Mouse (Mus musculus): ENCODE data around the gene Mllt3. TPM values are rescaled to one million over a fixed set of nuclear protein-coding genes. Genes with fewer than 3 reads are reported as not detected.

Mllt3 gene
- total RNA-seq, 2 experiments from 2014 or later = 10.7 to 12.3 TPM

GRCm38 (mm10) chr4:87893012-87893411, 140.2 kb downstream of the Mllt3 start:
- intact Hi-C loops (cut with DNase I) = no loop called here
- no peak for DNase-seq

GRCm38 (mm10) chr4:87883225-87883875, 149.8 kb downstream of the Mllt3 start:
- DNase-seq = no peak
- intact Hi-C loops (cut with DNase I) = no loop called here

- DNase-seq = no peak
- intact Hi-C loops (cut with DNase I) = no loop called here
These were observed 151.2 kb downstream of the Mllt3 start for GRCm38 (mm10) chr4:87881995-87882394.

GRCm38 (mm10) chr4:87881583-87881982, 151.6 kb downstream of the Mllt3 start:
- no peak for DNase-seq
- intact Hi-C loops (cut with DNase I) = no loop called here

GRCm38 (mm10) chr4:87880297-87880696, 152.9 kb downstream of the Mllt3 start:
- no peak for DNase-seq
- intact Hi-C loops (cut with DNase I) = no loop called here

GRCm38 (mm10) chr4:87878701-87879100, 154.5 kb downstream of the Mllt3 start:
- no peak for DNase-seq
- intact Hi-C loops (cut with DNase I) = no loop called here

- intact Hi-C loops (cut with DNase I) = no loop called here
- DNase-seq = no peak
These were observed 162.6 kb downstream of the Mllt3 start for GRCm38 (mm10) chr4:87870563-87870962.

- intact Hi-C loops (cut with DNase I) = no loop called here
These were observed 166.6 kb downstream of the Mllt3 start for GRCm38 (mm10) chr4:87866564-87866963.

GRCm38 (mm10) chr4:87865848-87866247, 167.3 kb downstream of the Mllt3 start:
- DNase-seq = no peak
- intact Hi-C loops (cut with DNase I) = no loop called here

More at GRCm38 (mm10) chr4:87866564-87866963, 166.6 kb downstream of the Mllt3 start:
- DNase-seq = no peak

GRCm38 (mm10) chr4:87865041-87865440, 168.1 kb downstream of the Mllt3 start:
- intact Hi-C loops (cut with DNase I) = no loop called here
- no peak for DNase-seq

GRCm38 (mm10) chr4:87863212-87863611, 170.0 kb downstream of the Mllt3 start:
- DNase-seq = no peak
- intact Hi-C loops (cut with DNase I) = no loop called here

GRCm38 (mm10) chr4:87860723-87861122, 172.4 kb downstream of the Mllt3 start:
- intact Hi-C loops (cut with DNase I) = no loop called here
- no peak for DNase-seq

- no peak for DNase-seq
- intact Hi-C loops (cut with DNase I) = no loop called here
These were observed 174.0 kb downstream of the Mllt3 start for GRCm38 (mm10) chr4:87859148-87859547.

- no peak for DNase-seq
- intact Hi-C loops (cut with DNase I) = no loop called here
These were observed 175.2 kb downstream of the Mllt3 start for GRCm38 (mm10) chr4:87857982-87858381.

GRCm38 (mm10) chr4:87852461-87852860, 180.7 kb downstream of the Mllt3 start:
- intact Hi-C loops (cut with DNase I) = no loop called here
- peak; percentile 37 to 46 for DNase-seq

- intact Hi-C loops (cut with DNase I) = no loop called here
- no peak for DNase-seq
These were observed 183.1 kb downstream of the Mllt3 start for GRCm38 (mm10) chr4:87850051-87850450.

GRCm38 (mm10) chr4:87844668-87845210, 188.4 kb downstream of the Mllt3 start:
- intact Hi-C loops (cut with DNase I) = no loop called here
- no peak for DNase-seq

GRCm38 (mm10) chr4:87840210-87840910, 192.8 kb downstream of the Mllt3 start:
- no peak for DNase-seq
- intact Hi-C loops (cut with DNase I) = no loop called here

GRCm38 (mm10) chr4:87838716-87839115, 194.4 kb downstream of the Mllt3 start:
- intact Hi-C loops (cut with DNase I) = no loop called here
- DNase-seq = no peak

- DNase-seq = no peak
- intact Hi-C loops (cut with DNase I) = no loop called here
These were observed 195.4 kb downstream of the Mllt3 start for GRCm38 (mm10) chr4:87837471-87838361.

GRCm38 (mm10) chr4:87836257-87836656, 196.9 kb downstream of the Mllt3 start:
- intact Hi-C loops (cut with DNase I) = no loop called here
- DNase-seq = no peak

All from heart, postnatal 10 days (tissue).